Mouse (Mus musculus) kidney, adult 2 months (tissue): ENCODE results near the gene Timm23. TPM values are rescaled to one million over a fixed set of nuclear protein-coding genes. Genes with fewer than 3 reads are reported as not detected.

Source experiments
- DNase-seq: peaks from one replicate; pipeline ENCODE4 v3.0.0; 2021
- H3K27ac ChIP-seq: fragments of 200-500 bp; 2 replicates; pipeline ENCODE4 v1.5.1; 2012; ENCODE audit warnings: low read depth, low read length, control low read depth, inconsistent platforms; ENCODE audit not compliant: insufficient read depth
- H3K27me3 ChIP-seq: fragments of 200-500 bp; replicated peaks from 2 replicates; pipeline ENCODE4 v1.6.1; 2012; ENCODE audit warnings: mild to moderate bottlenecking, moderate library complexity, low read length, inconsistent platforms; ENCODE audit not compliant: control insufficient read depth, insufficient read depth
- H3K36me3 ChIP-seq: fragments of 200-500 bp; 2 replicates; pipeline ENCODE4 v1.6.1; 2012; ENCODE audit warnings: mild to moderate bottlenecking, moderate library complexity, low read length, inconsistent platforms; ENCODE audit not compliant: control insufficient read depth, insufficient read depth
- H3K4me1 ChIP-seq: fragments of 200-500 bp; 2 replicates; pipeline ENCODE4 v1.6.1; 2011; ENCODE audit warnings: low read length; ENCODE audit not compliant: control insufficient read depth, insufficient read depth
- H3K4me3 ChIP-seq: fragments of 200-500 bp; 2 replicates; pipeline ENCODE4 v1.5.1; 2011; ENCODE audit warnings: mild to moderate bottlenecking, low read depth, low read length, control low read depth; ENCODE audit not compliant: insufficient read depth
- CTCF ChIP-seq: fragments of 200-500 bp; conservative IDR thresholded peaks from 2 replicates; pipeline ENCODE4 v1.5.1; 2011; ENCODE audit warnings: low read depth, mild to moderate bottlenecking, control low read depth, low read length, moderate library complexity, mixed read lengths; ENCODE audit not compliant: insufficient read depth, insufficient read length
- POLR2A ChIP-seq: fragments of 200-500 bp; IDR thresholded peaks from one replicate; pipeline ENCODE4 v1.6.1; 2011; ENCODE audit warnings: low read depth, low read length, control low read depth
- WGBS: fragments of 180-500 bp; shearing (Covaris S2); methylation state at CpG from one replicate; pipeline ENCODE4 v1.1.7; 2018; 5-methylcytosine and 5-hydroxymethylcytosine counted together
- polyA plus RNA-seq: library from polyadenylated mRNA; depleted of rRNA; stranded (reverse); fragments of >200 nt; gene quantifications from 2 replicates; pipeline ENCODE4 v1.2.3, GENCODE M21; 2012

The Timm23 gene
- polyA plus RNA-seq, 1 experiment: 189 TPM

GRCm38 (mm10) chr14:32170137-32170536 is 31.6 kb downstream of the Timm23 start:
- H3K27me3 ChIP-seq: no peaks in the 10 kb centered on the region
- TF ChIP-seq POLR2A: no peak
- no peak for TF ChIP-seq CTCF
- no peak overlapping the region for H3K27ac ChIP-seq
- WGBS: 89% methylated on average over 4 of the region's 4 CpGs
- H3K4me1 ChIP-seq: peaks cover 22% of the 10 kb centered on the region
- DNase-seq: no peak
- peaks cover 2% of the 10 kb centered on the region for H3K36me3 ChIP-seq
- no peak overlapping the region for H3K4me3 ChIP-seq

GRCm38 (mm10) chr14:32168653-32169231 is 33.0 kb downstream of the Timm23 start:
- TF ChIP-seq POLR2A (no peak), CTCF (no peak)
- Histone ChIP-seq H3K36me3 (no peaks in the 10 kb centered on the region; the same call in 1 of the 2 replicates), H3K27ac (no peak overlapping the region), H3K4me3 (no peak overlapping the region), H3K4me1 (peaks cover 31% of the 10 kb centered on the region), H3K27me3 (no peaks in the 10 kb centered on the region)
- WGBS: 71% methylated on average over 3 of the region's 3 CpGs
- DNase-seq: no peak

- H3K36me3 ChIP-seq: no peaks in the 10 kb centered on the region
- no peak overlapping the region for H3K27ac ChIP-seq
- H3K27me3 ChIP-seq: no peaks in the 10 kb centered on the region
- WGBS: 77% methylated on average over 5 of the region's 5 CpGs
- no peak overlapping the region for H3K4me3 ChIP-seq
- H3K4me1 ChIP-seq: peaks cover 31% of the 10 kb centered on the region
- TF ChIP-seq POLR2A: no peak
- TF ChIP-seq CTCF: no peak
- no peak for DNase-seq
Observed at GRCm38 (mm10) chr14:32167326-32167725, 34.4 kb downstream of the Timm23 start.

- Histone ChIP-seq H3K36me3 (no peaks in the 10 kb centered on the region), H3K4me3 (peak overlapping the region; percentile 5; the same call in 1 of the 2 replicates), H3K27ac (no peak overlapping the region), H3K4me1 (peaks cover 33% of the 10 kb centered on the region), H3K27me3 (no peaks in the 10 kb centered on the region)
- WGBS: 21% methylated on average over 1 of the region's 1 CpGs
- TF ChIP-seq POLR2A (no peak), CTCF (no peak)
- peak; percentile 38 for DNase-seq
Observed at GRCm38 (mm10) chr14:32166840-32167239, 34.9 kb downstream of the Timm23 start.

GRCm38 (mm10) chr14:32166062-32166441 is 35.6 kb downstream of the Timm23 start:
- Histone ChIP-seq H3K4me1 (peaks cover 37% of the 10 kb centered on the region), H3K36me3 (no peaks in the 10 kb centered on the region), H3K4me3 (no peak overlapping the region), H3K27me3 (no peaks in the 10 kb centered on the region), H3K27ac (no peak overlapping the region; the same call in 1 of the 2 replicates)
- DNase-seq: no peak
- 39% methylated on average over 2 of the region's 2 CpGs for WGBS
- TF ChIP-seq POLR2A: no peak

- WGBS: 1% methylated on average over 42 of the region's 42 CpGs
- Histone ChIP-seq H3K4me1 (peaks cover 40% of the 10 kb centered on the region), H3K27me3 (no peaks in the 10 kb centered on the region), H3K27ac (peak overlapping the region; percentile 91), H3K36me3 (no peaks in the 10 kb centered on the region), H3K4me3 (peak overlapping the region; percentile 20)
- TF ChIP-seq CTCF (no peak), POLR2A (peak; percentile 97)
- DNase-seq: peak; percentile 94
Observed at GRCm38 (mm10) chr14:32165278-32166061, 36.2 kb downstream of the Timm23 start.
